Mouse (Mus musculus): ENCODE data around the gene Cacna1b. TPM values are rescaled to one million over a fixed set of nuclear protein-coding genes. Genes with fewer than 3 reads are reported as not detected.

The Cacna1b gene
- polyA plus RNA-seq, 1 experiment = 0.06 TPM

DNA sequence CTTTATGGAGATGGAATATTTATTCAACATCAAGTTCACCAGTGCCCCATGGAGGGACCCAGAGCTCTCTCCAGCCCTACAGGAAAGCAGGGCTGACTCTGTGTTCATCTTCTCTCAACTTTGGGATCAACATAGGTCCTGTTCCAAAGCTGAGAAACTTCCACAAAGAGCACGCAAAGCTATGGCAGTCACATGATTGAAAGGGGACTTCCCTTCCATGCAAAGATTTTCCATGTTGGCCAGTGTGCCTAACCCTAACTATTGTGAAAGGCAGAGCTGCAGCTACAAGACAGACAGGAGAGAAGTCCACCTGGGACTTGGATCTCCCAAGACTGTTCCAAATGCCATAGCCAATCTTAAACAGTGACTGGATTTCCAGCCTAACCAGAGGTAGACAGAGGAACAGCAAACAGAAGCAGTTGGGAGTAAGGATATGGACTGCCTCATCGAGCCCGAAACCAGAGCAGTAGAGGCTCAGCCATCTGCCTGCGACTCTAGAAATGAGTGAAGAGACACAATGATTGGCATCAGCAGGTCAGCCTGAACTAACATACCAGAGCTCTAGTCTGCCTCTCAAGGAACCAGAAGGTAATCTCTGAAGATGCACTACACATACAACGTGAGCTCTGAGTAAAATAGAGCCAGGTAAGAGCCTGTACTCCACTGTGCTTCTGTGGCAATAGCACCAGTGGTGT is 116.4 kb downstream of the Cacna1b start:
- Histone ChIP-seq H3ac (ENCODE audit: control insufficient read depth, insufficient read length) (no peak overlapping the region), H3K27me3 (ENCODE audit: control insufficient read depth, insufficient read depth, insufficient read length) (peaks cover 12% of the 10 kb centered on the region), H3K4me3 (no peak overlapping the region), H3K79me2 (ENCODE audit: control insufficient read depth, insufficient read depth) (no peaks in the 10 kb centered on the region), H3K36me3 (ENCODE audit: control insufficient read depth, insufficient read depth) (no peaks in the 10 kb centered on the region), H3K4me2 (ENCODE audit: low read depth) (no peak overlapping the region)
- TF ChIP-seq SRF (IDR thresholded peaks at IDR 0.05; ENCODE audit: control insufficient read depth, insufficient read length, low read depth) (no peak), E2F4 (IDR thresholded peaks at IDR 0.05; ENCODE audit: insufficient read depth) (no peak), TCF12 (IDR thresholded peaks at IDR 0.05; ENCODE audit: insufficient read depth, poor library complexity, severe bottlenecking) (no peak), POLR2A (IDR thresholded peaks at IDR 0.05; ENCODE audit: insufficient read length, low read depth) (no peak), TCF3 (IDR thresholded peaks at IDR 0.05; ENCODE audit: insufficient read length, low read depth) (no peak), CEBPB (IDR thresholded peaks at IDR 0.05; ENCODE audit: insufficient read depth, poor library complexity, severe bottlenecking) (no peak), REST (IDR thresholded peaks at IDR 0.05; ENCODE audit: insufficient read depth, insufficient read length) (no peak), MYOG (IDR thresholded peaks at IDR 0.05; ENCODE audit: control insufficient read depth in 1 of 3, insufficient read depth in 1 of 3, insufficient read length in 2 of 3, low read depth in 2 of 3) (no peak), MYOD1 (IDR thresholded peaks at IDR 0.05; ENCODE audit: control insufficient read depth in 1 of 3, insufficient read length in 2 of 3, low read depth in 2 of 3) (no peak), USF1 (IDR thresholded peaks at IDR 0.05; ENCODE audit: low read depth) (no peak), MAX (IDR thresholded peaks at IDR 0.05; ENCODE audit: low read depth) (no peak), POLR2AphosphoS2 (IDR thresholded peaks at IDR 0.05; ENCODE audit: insufficient read length, low read depth) (no peak)

DNA sequence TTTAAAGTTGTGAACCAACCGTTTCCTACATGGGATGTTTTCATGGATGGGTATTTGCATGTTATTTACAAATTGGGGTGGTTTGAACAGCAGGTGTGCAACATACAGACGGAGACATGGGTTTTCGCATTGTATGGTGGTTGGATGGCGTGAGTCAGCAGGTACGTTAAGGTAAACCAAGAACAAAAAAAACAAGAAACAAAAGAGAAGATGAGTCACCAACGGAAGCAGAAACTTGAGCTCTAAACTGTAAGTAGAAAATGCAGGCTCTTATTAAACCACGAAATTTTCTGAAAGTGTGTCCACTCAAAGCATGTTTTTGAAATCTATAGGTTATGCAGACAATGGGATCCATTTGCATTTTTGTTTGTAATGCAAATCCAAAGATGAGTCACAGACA is 120.1 kb downstream of the Cacna1b start:
- TF ChIP-seq MYOD1 (IDR thresholded peaks at IDR 0.05; ENCODE audit: control insufficient read depth in 1 of 3, insufficient read length in 2 of 3, low read depth in 2 of 3) = no peak
- no peak for TF ChIP-seq USF1 (IDR thresholded peaks at IDR 0.05; ENCODE audit: low read depth)
- TF ChIP-seq TCF3 (IDR thresholded peaks at IDR 0.05; ENCODE audit: insufficient read length, low read depth) = no peak
- no peak for TF ChIP-seq SRF (IDR thresholded peaks at IDR 0.05; ENCODE audit: control insufficient read depth, insufficient read length, low read depth)
- TF ChIP-seq POLR2A (IDR thresholded peaks at IDR 0.05; ENCODE audit: insufficient read length, low read depth) = no peak
- no peak for TF ChIP-seq POLR2AphosphoS2 (IDR thresholded peaks at IDR 0.05; ENCODE audit: insufficient read length, low read depth)
- TF ChIP-seq TCF12 (IDR thresholded peaks at IDR 0.05; ENCODE audit: insufficient read depth, poor library complexity, severe bottlenecking) = no peak
- TF ChIP-seq MAX (IDR thresholded peaks at IDR 0.05; ENCODE audit: low read depth) = no peak
- TF ChIP-seq CEBPB (IDR thresholded peaks at IDR 0.05; ENCODE audit: insufficient read depth, poor library complexity, severe bottlenecking) = no peak
- no peak for TF ChIP-seq MYOG (IDR thresholded peaks at IDR 0.05; ENCODE audit: control insufficient read depth in 1 of 3, insufficient read depth in 1 of 3, insufficient read length in 2 of 3, low read depth in 2 of 3)
- no peak for TF ChIP-seq REST (IDR thresholded peaks at IDR 0.05; ENCODE audit: insufficient read depth, insufficient read length)
- TF ChIP-seq E2F4 (IDR thresholded peaks at IDR 0.05; ENCODE audit: insufficient read depth) = no peak
- H3K27me3 ChIP-seq (ENCODE audit: control insufficient read depth, insufficient read depth, insufficient read length) = peaks cover 9% of the 10 kb centered on the region
- no peaks in the 10 kb centered on the region for H3K79me2 ChIP-seq (ENCODE audit: control insufficient read depth, insufficient read depth)
- no peak overlapping the region for H3K4me2 ChIP-seq (ENCODE audit: low read depth)
- no peak overlapping the region for H3K4me3 ChIP-seq
- H3ac ChIP-seq (ENCODE audit: control insufficient read depth, insufficient read length) = no peak overlapping the region
- no peaks in the 10 kb centered on the region for H3K36me3 ChIP-seq (ENCODE audit: control insufficient read depth, insufficient read depth)

DNA sequence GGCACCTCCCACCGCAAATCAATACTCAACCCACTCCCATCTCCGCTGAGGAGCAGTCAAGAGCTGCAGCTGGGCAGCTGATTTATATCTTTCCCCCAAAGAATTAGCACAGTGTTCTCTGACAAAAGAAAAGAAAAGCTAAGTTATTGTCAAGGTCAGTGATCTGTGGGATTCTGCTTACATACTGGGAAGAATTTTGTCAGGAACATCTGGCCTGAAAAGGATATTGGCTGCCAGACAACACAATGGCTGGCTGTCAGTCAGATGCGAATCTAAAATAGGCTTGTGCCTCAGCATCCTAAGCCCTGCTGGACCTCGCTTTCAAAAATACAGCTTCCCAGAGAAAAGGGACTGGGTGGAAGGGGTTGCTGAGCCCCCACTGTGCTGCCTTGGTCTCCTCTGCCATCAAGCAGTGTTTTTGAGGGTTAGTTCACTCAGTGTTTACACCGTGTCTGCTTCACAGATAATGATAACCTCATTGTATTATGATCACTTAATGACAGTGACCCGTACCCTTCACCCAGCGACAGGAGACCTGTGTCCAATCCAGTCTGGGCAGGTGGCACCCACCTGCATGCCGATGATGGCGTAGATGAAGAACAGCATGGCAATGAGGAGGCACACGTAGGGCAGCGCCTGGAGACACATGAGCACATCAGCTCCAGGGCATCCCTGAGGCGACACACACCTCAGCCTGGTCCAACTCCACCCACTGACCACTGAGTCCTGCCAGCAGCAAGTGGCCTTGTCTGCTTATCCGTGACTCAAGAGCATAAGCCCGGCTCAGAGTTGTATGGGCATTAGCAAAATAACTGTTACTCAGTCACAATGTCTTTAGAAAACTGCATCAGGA is 124.6 kb downstream of the Cacna1b start:
- H3ac ChIP-seq (ENCODE audit: control insufficient read depth, insufficient read length) = no peak overlapping the region
- no peaks in the 10 kb centered on the region for H3K36me3 ChIP-seq (ENCODE audit: control insufficient read depth, insufficient read depth)
- H3K4me2 ChIP-seq (ENCODE audit: low read depth) = no peak overlapping the region
- H3K27me3 ChIP-seq (ENCODE audit: control insufficient read depth, insufficient read depth, insufficient read length) = no peaks in the 10 kb centered on the region
- no peaks in the 10 kb centered on the region for H3K79me2 ChIP-seq (ENCODE audit: control insufficient read depth, insufficient read depth)
- TF ChIP-seq MAX (IDR thresholded peaks at IDR 0.05; ENCODE audit: low read depth) (no peak), POLR2AphosphoS2 (IDR thresholded peaks at IDR 0.05; ENCODE audit: insufficient read length, low read depth) (no peak), E2F4 (IDR thresholded peaks at IDR 0.05; ENCODE audit: insufficient read depth) (no peak), MYOG (IDR thresholded peaks at IDR 0.05; ENCODE audit: control insufficient read depth in 1 of 3, insufficient read depth in 1 of 3, insufficient read length in 2 of 3, low read depth in 2 of 3) (no peak), MYOD1 (IDR thresholded peaks at IDR 0.05; ENCODE audit: control insufficient read depth in 1 of 3, insufficient read length in 2 of 3, low read depth in 2 of 3) (no peak), CEBPB (IDR thresholded peaks at IDR 0.05; ENCODE audit: insufficient read depth, poor library complexity, severe bottlenecking) (no peak), USF1 (IDR thresholded peaks at IDR 0.05; ENCODE audit: low read depth) (no peak), SRF (IDR thresholded peaks at IDR 0.05; ENCODE audit: control insufficient read depth, insufficient read length, low read depth) (no peak), POLR2A (IDR thresholded peaks at IDR 0.05; ENCODE audit: insufficient read length, low read depth) (no peak), TCF3 (IDR thresholded peaks at IDR 0.05; ENCODE audit: insufficient read length, low read depth) (no peak), TCF12 (IDR thresholded peaks at IDR 0.05; ENCODE audit: insufficient read depth, poor library complexity, severe bottlenecking) (no peak), REST (IDR thresholded peaks at IDR 0.05; ENCODE audit: insufficient read depth, insufficient read length) (no peak)
- H3K4me3 ChIP-seq = no peak overlapping the region

DNA sequence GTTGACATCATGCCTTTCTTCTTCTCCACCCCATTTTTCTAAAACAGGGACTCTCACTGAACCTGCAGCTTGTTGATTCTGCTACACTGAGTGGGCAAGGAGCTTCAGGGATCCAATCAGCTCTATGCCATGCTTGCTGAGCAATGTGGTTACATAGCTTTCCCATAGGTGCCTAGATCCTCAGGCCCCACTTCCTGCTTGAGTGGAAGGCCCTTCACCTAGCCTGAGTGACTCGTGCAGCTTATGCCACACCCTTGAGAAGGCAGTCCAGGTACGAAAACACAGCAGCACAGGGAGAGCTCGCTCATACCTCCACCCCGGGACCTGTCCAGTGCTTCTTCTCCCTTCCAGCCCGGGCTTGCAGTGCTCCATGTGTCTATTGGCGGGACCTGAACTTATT is 129.3 kb downstream of the Cacna1b start:
- Histone ChIP-seq H3K4me3 (no peak overlapping the region), H3K79me2 (ENCODE audit: control insufficient read depth, insufficient read depth) (no peaks in the 10 kb centered on the region), H3ac (ENCODE audit: control insufficient read depth, insufficient read length) (no peak overlapping the region), H3K27me3 (ENCODE audit: control insufficient read depth, insufficient read depth, insufficient read length) (no peaks in the 10 kb centered on the region), H3K36me3 (ENCODE audit: control insufficient read depth, insufficient read depth) (no peaks in the 10 kb centered on the region), H3K4me2 (ENCODE audit: low read depth) (no peak overlapping the region)
- TF ChIP-seq SRF (IDR thresholded peaks at IDR 0.05; ENCODE audit: control insufficient read depth, insufficient read length, low read depth) = no peak
- no peak for TF ChIP-seq TCF3 (IDR thresholded peaks at IDR 0.05; ENCODE audit: insufficient read length, low read depth)
- no peak for TF ChIP-seq MYOG (IDR thresholded peaks at IDR 0.05; ENCODE audit: control insufficient read depth in 1 of 3, insufficient read depth in 1 of 3, insufficient read length in 2 of 3, low read depth in 2 of 3)
- no peak for TF ChIP-seq TCF12 (IDR thresholded peaks at IDR 0.05; ENCODE audit: insufficient read depth, poor library complexity, severe bottlenecking)
- TF ChIP-seq REST (IDR thresholded peaks at IDR 0.05; ENCODE audit: insufficient read depth, insufficient read length) = no peak
- TF ChIP-seq CEBPB (IDR thresholded peaks at IDR 0.05; ENCODE audit: insufficient read depth, poor library complexity, severe bottlenecking) = no peak
- no peak for TF ChIP-seq POLR2A (IDR thresholded peaks at IDR 0.05; ENCODE audit: insufficient read length, low read depth)
- TF ChIP-seq MAX (IDR thresholded peaks at IDR 0.05; ENCODE audit: low read depth) = no peak
- no peak for TF ChIP-seq USF1 (IDR thresholded peaks at IDR 0.05; ENCODE audit: low read depth)
- TF ChIP-seq E2F4 (IDR thresholded peaks at IDR 0.05; ENCODE audit: insufficient read depth) = no peak
- no peak for TF ChIP-seq MYOD1 (IDR thresholded peaks at IDR 0.05; ENCODE audit: control insufficient read depth in 1 of 3, insufficient read length in 2 of 3, low read depth in 2 of 3)
- TF ChIP-seq POLR2AphosphoS2 (IDR thresholded peaks at IDR 0.05; ENCODE audit: insufficient read length, low read depth) = no peak
